Mouse (Mus musculus): Measurements from ENCODE around the gene Hnrnpc. TPM values are rescaled to one million over a fixed set of nuclear protein-coding genes. Genes with fewer than 3 reads are reported as not detected.
"Not testable (repeated sequence)": the region's sequence is repeated elsewhere in the genome, so short reads cannot be mapped to it uniquely, and the experiment has no call there.

Gene Hnrnpc
- polyA plus RNA-seq, 1 experiment from 2014 or later: 586 TPM

DNA sequence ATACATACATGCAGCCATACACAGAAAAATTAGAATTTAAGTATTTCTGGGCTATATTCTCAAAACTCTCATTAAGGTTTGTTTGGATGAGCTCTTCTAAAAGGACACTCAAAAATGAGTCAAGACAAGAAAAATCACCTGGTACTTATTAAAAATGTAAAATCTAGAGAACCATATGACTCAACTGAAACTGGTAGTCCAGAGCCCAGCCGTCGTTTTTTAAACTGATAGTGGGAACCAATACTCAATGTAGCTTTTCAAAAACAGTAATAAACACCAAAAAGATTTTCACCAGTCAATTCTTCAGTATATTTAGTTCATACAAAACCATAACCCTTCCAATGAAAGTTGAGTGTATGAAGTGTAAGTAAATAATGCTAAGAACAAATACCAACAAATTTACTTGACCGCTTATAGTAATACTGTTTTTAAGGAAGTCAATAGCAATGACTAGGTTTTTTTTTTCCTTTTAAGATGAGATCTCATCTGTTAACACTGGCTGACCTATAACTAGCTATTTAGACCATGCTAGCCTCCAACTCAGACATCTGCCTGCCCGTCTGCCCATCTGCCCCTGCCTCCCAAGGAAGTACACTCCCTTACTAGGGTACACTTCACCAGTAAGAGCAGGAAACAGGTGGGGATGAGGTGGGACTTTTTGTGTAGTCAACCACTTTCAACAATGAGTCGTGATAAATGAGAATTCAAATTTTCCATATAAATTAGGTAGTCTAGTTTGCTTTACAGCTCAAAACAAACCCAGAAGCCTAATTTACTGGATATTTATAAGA, 3.5 kb downstream of the Hnrnpc start:
- H3K27ac ChIP-seq (ENCODE audit: low read length): no peak overlapping the region
- H3K4me3 ChIP-seq (ENCODE audit: low read depth, low read length): no peak overlapping the region
- H3K4me2 ChIP-seq (replicated peaks; ENCODE audit: low read depth, low read length): no peak overlapping the region; the same call in 1 of the 2 replicates
- no peaks in the 10 kb centered on the region for H3K27me3 ChIP-seq (ENCODE audit: control insufficient read depth, insufficient read depth, low read length)
- 67% methylated on average over 5 of the region's 5 CpGs for WGBS
- H3K9me3 ChIP-seq (ENCODE audit: control insufficient read depth, low read depth, low read length): no peaks in the 10 kb centered on the region
- peaks cover 15% of the 10 kb centered on the region; the same call in 1 of the 2 replicates for H3K4me1 ChIP-seq (ENCODE audit: control insufficient read depth, insufficient read depth, low read length)
- H3K9ac ChIP-seq (replicated peaks; ENCODE audit: low read depth, low read length): no peak overlapping the region
- ATAC-seq (ENCODE audit: insufficient number of reproducible peaks, insufficient read depth, low FRiP score, low read depth): no peak
- peaks cover 18% of the 10 kb centered on the region; the same call in 1 of the 2 replicates for H3K36me3 ChIP-seq (ENCODE audit: control insufficient read depth, insufficient read depth, low read length)

- Histone ChIP-seq H3K4me1 (ENCODE audit: control insufficient read depth, insufficient read depth, low read length) (peaks cover 13% of the 10 kb centered on the region; the same call in 1 of the 2 replicates), H3K36me3 (ENCODE audit: control insufficient read depth, insufficient read depth, low read length) (peaks cover 19% of the 10 kb centered on the region), H3K27me3 (ENCODE audit: control insufficient read depth, insufficient read depth, low read length) (no peaks in the 10 kb centered on the region), H3K9ac (replicated peaks; ENCODE audit: low read depth, low read length) (no peak overlapping the region), H3K4me3 (ENCODE audit: low read depth, low read length) (no peak overlapping the region), H3K27ac (ENCODE audit: low read length) (no peak overlapping the region), H3K9me3 (ENCODE audit: control insufficient read depth, low read depth, low read length) (no peaks in the 10 kb centered on the region), H3K4me2 (replicated peaks; ENCODE audit: low read depth, low read length) (0 out of 2 replicates have a peak overlapping the region, but pooled peaks have one; percentile 12)
- WGBS: 70% methylated on average over 2 of the region's 2 CpGs
- ATAC-seq (ENCODE audit: insufficient number of reproducible peaks, insufficient read depth, low FRiP score, low read depth): no peak
Measured at GRCm38 (mm10) chr14:52099563-52099962, 4.3 kb downstream of the Hnrnpc start.

DNA sequence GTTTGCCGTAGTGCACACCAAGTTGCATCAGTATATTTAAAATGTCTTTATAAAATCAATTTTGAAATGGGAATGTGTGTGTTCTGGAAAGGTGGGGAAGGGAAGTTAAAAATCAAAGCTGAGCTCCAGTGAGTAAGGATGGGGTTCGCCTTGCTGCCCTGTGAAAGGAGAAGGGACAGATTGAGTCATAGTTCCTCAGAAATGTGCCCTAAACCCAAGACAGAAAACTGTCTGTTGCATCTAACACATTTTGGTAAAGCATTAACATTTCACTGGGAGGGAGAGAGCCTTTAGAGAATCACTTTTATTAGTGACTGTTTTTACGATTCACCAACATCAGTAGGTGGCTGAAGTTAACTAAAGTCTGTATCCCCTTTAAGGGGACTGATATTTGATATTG, 5.4 kb downstream of the Hnrnpc start:
- not testable (repeated sequence) for H3K27me3 ChIP-seq (ENCODE audit: control insufficient read depth, insufficient read depth, low read length); H3K9ac ChIP-seq (replicated peaks; ENCODE audit: low read depth, low read length); H3K4me3 ChIP-seq (ENCODE audit: low read depth, low read length); H3K27ac ChIP-seq (ENCODE audit: low read length); H3K9me3 ChIP-seq (ENCODE audit: control insufficient read depth, low read depth, low read length); ATAC-seq (ENCODE audit: insufficient number of reproducible peaks, insufficient read depth, low FRiP score, low read depth); H3K4me2 ChIP-seq (replicated peaks; ENCODE audit: low read depth, low read length)
- H3K4me1 ChIP-seq (ENCODE audit: control insufficient read depth, insufficient read depth, low read length): peaks cover 13% of the 10 kb centered on the region; the same call in 1 of the 2 replicates
- H3K36me3 ChIP-seq (ENCODE audit: control insufficient read depth, insufficient read depth, low read length): peaks cover 21% of the 10 kb centered on the region
- WGBS: 84% methylated on average over 3 of the region's 3 CpGs

GRCm38 (mm10) chr14:52097191-52097590, 6.6 kb downstream of the Hnrnpc start:
- H3K27me3 ChIP-seq (ENCODE audit: control insufficient read depth, insufficient read depth, low read length); ATAC-seq (ENCODE audit: insufficient number of reproducible peaks, insufficient read depth, low FRiP score, low read depth); H3K9me3 ChIP-seq (ENCODE audit: control insufficient read depth, low read depth, low read length); H3K4me3 ChIP-seq (ENCODE audit: low read depth, low read length); H3K4me2 ChIP-seq (replicated peaks; ENCODE audit: low read depth, low read length); H3K27ac ChIP-seq (ENCODE audit: low read length); H3K9ac ChIP-seq (replicated peaks; ENCODE audit: low read depth, low read length): not testable (repeated sequence)
- Histone ChIP-seq H3K4me1 (ENCODE audit: control insufficient read depth, insufficient read depth, low read length) (peaks cover 13% of the 10 kb centered on the region; the same call in 1 of the 2 replicates), H3K36me3 (ENCODE audit: control insufficient read depth, insufficient read depth, low read length) (peaks cover 28% of the 10 kb centered on the region)
- WGBS: 98% methylated on average over 3 of the region's 3 CpGs

- Histone ChIP-seq H3K4me2 (replicated peaks; ENCODE audit: low read depth, low read length) (no peak overlapping the region), H3K36me3 (ENCODE audit: control insufficient read depth, insufficient read depth, low read length) (peaks cover 38% of the 10 kb centered on the region), H3K27ac (ENCODE audit: low read length) (no peak overlapping the region), H3K9me3 (ENCODE audit: control insufficient read depth, low read depth, low read length) (no peaks in the 10 kb centered on the region), H3K27me3 (ENCODE audit: control insufficient read depth, insufficient read depth, low read length) (no peaks in the 10 kb centered on the region), H3K9ac (replicated peaks; ENCODE audit: low read depth, low read length) (no peak overlapping the region), H3K4me3 (ENCODE audit: low read depth, low read length) (no peak overlapping the region), H3K4me1 (ENCODE audit: control insufficient read depth, insufficient read depth, low read length) (no peaks in the 10 kb centered on the region)
- WGBS: 76% methylated on average over 1 of the region's 1 CpGs
- no peak for ATAC-seq (ENCODE audit: insufficient number of reproducible peaks, insufficient read depth, low FRiP score, low read depth)
Measured at GRCm38 (mm10) chr14:52094533-52094932, 9.3 kb downstream of the Hnrnpc start.

DNA sequence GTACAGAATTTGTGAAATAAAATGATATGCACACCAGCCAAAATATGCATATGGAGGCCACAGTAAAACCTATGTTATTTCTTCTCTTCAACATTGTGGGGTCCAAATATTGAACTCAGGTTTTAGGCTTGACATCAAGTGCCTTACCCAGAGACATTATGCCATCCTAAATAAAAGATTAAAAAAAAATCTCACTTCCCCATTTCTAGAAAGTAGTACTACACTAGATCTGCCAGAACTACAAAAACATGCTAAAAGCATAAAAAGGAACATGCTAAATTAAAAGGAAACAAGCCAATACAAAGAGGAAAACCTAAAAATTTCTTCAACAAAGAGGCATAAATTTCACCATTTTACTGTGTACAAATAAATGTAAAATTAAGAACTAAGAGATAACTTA, 20.7 kb downstream of the Hnrnpc start:
- no peak overlapping the region for H3K4me2 ChIP-seq (replicated peaks; ENCODE audit: low read depth, low read length)
- H3K27ac ChIP-seq (ENCODE audit: low read length): no peak overlapping the region
- no peak overlapping the region for H3K4me3 ChIP-seq (ENCODE audit: low read depth, low read length)
- H3K27me3 ChIP-seq (ENCODE audit: control insufficient read depth, insufficient read depth, low read length): no peaks in the 10 kb centered on the region
- H3K4me1 ChIP-seq (ENCODE audit: control insufficient read depth, insufficient read depth, low read length): no peaks in the 10 kb centered on the region
- peaks cover 55% of the 10 kb centered on the region for H3K36me3 ChIP-seq (ENCODE audit: control insufficient read depth, insufficient read depth, low read length)
- H3K9me3 ChIP-seq (ENCODE audit: control insufficient read depth, low read depth, low read length): no peaks in the 10 kb centered on the region
- no peak overlapping the region for H3K9ac ChIP-seq (replicated peaks; ENCODE audit: low read depth, low read length)
- ATAC-seq (ENCODE audit: insufficient number of reproducible peaks, insufficient read depth, low FRiP score, low read depth): no peak

DNA sequence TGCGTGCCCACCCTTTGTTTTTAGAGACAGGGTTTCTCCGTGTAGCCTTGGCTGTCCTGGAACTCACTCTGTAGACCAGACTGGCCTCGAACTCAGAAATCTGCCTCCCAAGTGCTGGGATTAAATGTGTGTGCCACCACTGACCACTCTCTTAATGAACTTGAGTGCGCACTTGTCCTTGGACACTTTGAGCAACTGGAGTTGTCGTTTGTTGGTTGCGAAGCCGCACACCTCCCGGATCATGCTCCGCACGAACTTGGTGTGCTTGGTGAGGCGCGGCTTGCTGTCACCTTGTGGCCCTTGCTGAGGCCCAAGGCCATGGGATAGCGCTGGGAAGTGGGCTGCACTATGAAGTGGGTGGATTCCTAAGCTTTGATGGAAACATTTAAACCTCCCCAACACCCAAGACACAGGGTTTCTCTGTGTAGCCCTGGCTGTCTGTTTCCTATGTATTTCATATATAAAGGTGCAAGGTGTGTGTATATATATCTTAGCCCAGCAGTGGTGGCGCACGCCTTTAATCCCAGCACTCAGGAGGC, 32.2 kb downstream of the Hnrnpc start:
- no peaks in the 10 kb centered on the region for H3K9me3 ChIP-seq (ENCODE audit: control insufficient read depth, low read depth, low read length)
- H3K4me1 ChIP-seq (ENCODE audit: control insufficient read depth, insufficient read depth, low read length): no peaks in the 10 kb centered on the region
- H3K9ac ChIP-seq (replicated peaks; ENCODE audit: low read depth, low read length): no peak overlapping the region
- H3K4me3 ChIP-seq (ENCODE audit: low read depth, low read length): no peak overlapping the region
- H3K36me3 ChIP-seq (ENCODE audit: control insufficient read depth, insufficient read depth, low read length): peaks cover 38% of the 10 kb centered on the region
- no peaks in the 10 kb centered on the region for H3K27me3 ChIP-seq (ENCODE audit: control insufficient read depth, insufficient read depth, low read length)
- no peak overlapping the region for H3K4me2 ChIP-seq (replicated peaks; ENCODE audit: low read depth, low read length)
- 0 out of 2 replicates have a peak, but pooled peaks have one; percentile 28 for ATAC-seq (ENCODE audit: insufficient number of reproducible peaks, insufficient read depth, low FRiP score, low read depth)
- WGBS: 94% methylated on average over 15 of the region's 15 CpGs
- H3K27ac ChIP-seq (ENCODE audit: low read length): no peak overlapping the region

DNA sequence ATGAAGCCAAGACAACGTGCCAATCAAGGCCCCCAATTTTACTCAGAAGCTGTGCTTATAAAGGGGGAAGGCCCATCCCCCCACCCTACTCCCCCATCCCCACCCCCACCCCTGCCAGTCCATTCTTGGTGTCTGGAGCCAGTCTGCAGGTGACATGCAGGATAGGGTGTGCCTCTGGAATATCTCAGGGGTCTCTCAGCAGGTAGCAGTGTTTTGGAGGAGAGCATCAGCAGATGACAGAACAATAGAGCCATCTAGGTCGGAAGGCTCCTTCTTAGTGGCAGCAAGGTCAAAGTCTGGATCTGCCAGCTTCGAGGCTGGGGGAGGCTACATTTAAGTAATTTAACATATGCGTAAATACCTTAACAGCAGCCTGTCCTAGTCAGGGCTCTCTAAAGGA, 37.7 kb downstream of the Hnrnpc start:
- WGBS: 55% methylated on average over 4 of the region's 4 CpGs
- Histone ChIP-seq H3K27ac (ENCODE audit: low read length) (no peak overlapping the region), H3K4me1 (ENCODE audit: control insufficient read depth, insufficient read depth, low read length) (no peaks in the 10 kb centered on the region), H3K4me3 (ENCODE audit: low read depth, low read length) (no peak overlapping the region), H3K4me2 (replicated peaks; ENCODE audit: low read depth, low read length) (no peak overlapping the region), H3K36me3 (ENCODE audit: control insufficient read depth, insufficient read depth, low read length) (no peaks in the 10 kb centered on the region), H3K9me3 (ENCODE audit: control insufficient read depth, low read depth, low read length) (no peaks in the 10 kb centered on the region), H3K27me3 (ENCODE audit: control insufficient read depth, insufficient read depth, low read length) (no peaks in the 10 kb centered on the region), H3K9ac (replicated peaks; ENCODE audit: low read depth, low read length) (no peak overlapping the region)
- no peak for ATAC-seq (ENCODE audit: insufficient number of reproducible peaks, insufficient read depth, low FRiP score, low read depth)

Measured in stomach, embryonic 14.5 days (tissue).